In the genomic region with DNA sequence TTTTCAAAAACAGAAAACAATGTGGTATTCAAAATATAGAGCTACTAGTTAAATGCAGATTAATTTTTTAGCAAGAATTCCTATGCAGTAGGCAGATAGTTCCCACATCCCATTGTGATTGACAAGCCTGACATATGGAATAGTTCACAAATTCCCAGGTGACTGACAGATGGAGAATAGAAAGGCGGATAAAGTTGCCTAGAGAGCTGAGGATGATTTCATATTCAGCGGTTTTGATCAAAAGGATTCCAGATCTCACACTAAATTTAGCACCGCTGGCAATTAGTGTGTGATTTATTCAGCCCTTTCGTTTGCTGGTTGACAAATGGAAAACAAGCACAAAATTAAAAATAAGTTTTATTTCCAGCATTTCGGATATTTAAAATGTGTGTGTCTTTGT, we compare ENCODE assay signal across 22 mouse cellular contexts.
DNase-seq lines count a peak whose midpoint lies in the region; ATAC-seq and TF ChIP-seq lines count a peak whose summit lies in the region.
"Had no signal": no experiment of that assay in that cellular context is flagged by ENCODE, and none has a peak within 500 bp of the region (broad histone marks: within the 10 kb centered on the region; RNA-seq: fewer than 3 reads in every experiment).

No protein-coding gene starts in this region.

- H3K27ac ChIP-seq in embryonic facial prominence, embryonic 11.5 days (replicated peaks; ENCODE audit: low read depth, low read length), result no peak overlapping the region
- H3K27ac ChIP-seq in embryonic facial prominence, embryonic 10.5 days (replicated peaks), result no peak overlapping the region
- no peak overlapping the region for H3K27ac ChIP-seq in forebrain, postnatal 0 days (ENCODE audit: low read depth, low read length)
- H3K27ac ChIP-seq: heart, adult 2 months; heart, embryonic 15.5 days; hindbrain, embryonic 10.5 days; hindbrain, embryonic 14.5 days; intestine, embryonic 15.5 days had no signal

- no peak for TF ChIP-seq CTCF in forebrain, postnatal 0 days (IDR thresholded peaks at IDR 0.05; ENCODE audit: low read depth)

- peak; percentile 23 for DNase-seq in embryonic facial prominence, embryonic 11.5 days (ENCODE audit: low spot score)
- DNase-seq in embryonic facial prominence, embryonic 10.5 days (ENCODE audit: low spot score), result no peak
- peak; percentile 4 for DNase-seq in layer of hippocampus, adult 11-12 months (ENCODE audit: low spot score)
- DNase-seq in layer of hippocampus, adult 9-10 months (ENCODE audit: low spot score), result no peak
- peak; percentile 2 to 9 for DNase-seq in left cerebral cortex, postnatal 25 days (ENCODE audit: low spot score in 2 of 2)
- DNase-seq in left cerebral cortex, postnatal 36 days (ENCODE audit: low spot score in 2 of 2), result no peak
- peak; percentile 50 for DNase-seq in forebrain, postnatal 0 days
- no peak for DNase-seq in right cerebral cortex, postnatal 36 days (ENCODE audit: low spot score in 2 of 2)
- DNase-seq: adrenal gland, postnatal 10 days; B cell, adult 2 months; cerebellum, adult 2 months; cerebellum, postnatal 10 days; gastrocnemius, postnatal 14 days; heart, adult 2 months; heart, postnatal 14 days had no signal

- no peaks in the 10 kb centered on the region for H3K9me3 ChIP-seq in embryonic facial prominence, embryonic 11.5 days (replicated peaks; ENCODE audit: control insufficient read depth, low read length)
- H3K9me3 ChIP-seq in embryonic facial prominence, embryonic 10.5 days, result no peaks in the 10 kb centered on the region
- H3K9me3 ChIP-seq in forebrain, postnatal 0 days (ENCODE audit: low read length), result no peaks in the 10 kb centered on the region
- H3K9me3 ChIP-seq: heart, embryonic 15.5 days; hindbrain, embryonic 10.5 days; intestine, embryonic 15.5 days had no signal

- H3K36me3 ChIP-seq in embryonic facial prominence, embryonic 11.5 days (replicated peaks; ENCODE audit: control insufficient read depth, insufficient read depth, low read depth, low read length), result no peaks in the 10 kb centered on the region
- no peaks in the 10 kb centered on the region for H3K36me3 ChIP-seq in embryonic facial prominence, embryonic 10.5 days (replicated peaks)
- H3K36me3 ChIP-seq in forebrain, postnatal 0 days (ENCODE audit: insufficient read depth), result no peaks in the 10 kb centered on the region
- H3K36me3 ChIP-seq: G1E; heart, embryonic 15.5 days; hindbrain, embryonic 10.5 days; intestine, embryonic 15.5 days had no signal

- no peak for ATAC-seq in embryonic facial prominence, embryonic 11.5 days (replicated peaks; ENCODE audit: insufficient number of reproducible peaks, low FRiP score, low TSS enrichment, low read depth)
- peak; percentile 27; the same call in 1 of the 2 replicates for ATAC-seq in forebrain, postnatal 0 days
- ATAC-seq: CD4-positive, CD25-positive, alpha-beta regulatory T cell, adult 4 months; intestine, embryonic 15.5 days had no signal

- H3K4me2 ChIP-seq in embryonic facial prominence, embryonic 11.5 days (ENCODE audit: low read depth, low read length), result no peak overlapping the region
- H3K4me2 ChIP-seq in forebrain, postnatal 0 days (ENCODE audit: low read depth), result no peak overlapping the region
- H3K4me2 ChIP-seq: heart, embryonic 11.5 days; heart, embryonic 15.5 days; hindbrain, embryonic 14.5 days; intestine, embryonic 15.5 days had no signal

- no peaks in the 10 kb centered on the region for H3K4me1 ChIP-seq in embryonic facial prominence, embryonic 11.5 days (ENCODE audit: control insufficient read depth, insufficient read depth, low read length)
- no peaks in the 10 kb centered on the region for H3K4me1 ChIP-seq in embryonic facial prominence, embryonic 10.5 days
- no peaks in the 10 kb centered on the region for H3K4me1 ChIP-seq in forebrain, postnatal 0 days (ENCODE audit: insufficient read depth)
- H3K4me1 ChIP-seq: heart, embryonic 15.5 days; hindbrain, embryonic 10.5 days; intestine, embryonic 15.5 days had no signal

- no peak overlapping the region for H3K9ac ChIP-seq in embryonic facial prominence, embryonic 11.5 days (replicated peaks; ENCODE audit: low read length)
- H3K9ac ChIP-seq in forebrain, postnatal 0 days, result no peak overlapping the region
- H3K9ac ChIP-seq: heart, embryonic 15.5 days; hindbrain, embryonic 14.5 days; intestine, embryonic 15.5 days had no signal

- 75% methylated on average over 5 of the region's 5 CpGs for WGBS in embryonic facial prominence, embryonic 11.5 days
- WGBS in embryonic facial prominence, embryonic 10.5 days, result 79% methylated on average over 5 of the region's 5 CpGs
- 37% methylated on average over 5 of the region's 5 CpGs for WGBS in forebrain, postnatal 0 days

- intact Hi-C loops in left cerebral cortex, postnatal 25 days (cut with DNase I), result no loop called here
- intact Hi-C loops in left cerebral cortex, postnatal 36 days (cut with DNase I), result no loop called here

- no peaks in the 10 kb centered on the region for H3K27me3 ChIP-seq in embryonic facial prominence, embryonic 11.5 days (ENCODE audit: control insufficient read depth, insufficient read depth, low read length)
- H3K27me3 ChIP-seq in embryonic facial prominence, embryonic 10.5 days (replicated peaks; ENCODE audit: low read depth, poor library complexity, severe bottlenecking), result no peaks in the 10 kb centered on the region
- H3K27me3 ChIP-seq in forebrain, postnatal 0 days (ENCODE audit: insufficient read depth, low read length), result no peaks in the 10 kb centered on the region
- H3K27me3 ChIP-seq: heart, embryonic 15.5 days; intestine, embryonic 15.5 days had no signal

- H3K4me3 ChIP-seq in embryonic facial prominence, embryonic 11.5 days (ENCODE audit: low read depth, low read length), result no peak overlapping the region
- H3K4me3 ChIP-seq in embryonic facial prominence, embryonic 10.5 days, result no peak overlapping the region
- H3K4me3 ChIP-seq in forebrain, postnatal 0 days (ENCODE audit: low read depth, low read length), result no peak overlapping the region; the same call in 1 of the 2 replicates
- H3K4me3 ChIP-seq: heart, adult 2 months; heart, embryonic 15.5 days; hindbrain, embryonic 10.5 days; intestine, embryonic 15.5 days had no signal

Comparison
In these comparisons a context has a peak if more than half of its experiments do, and no peak if none do; other contexts are left out.
1. DNase-seq: peak in embryonic facial prominence, embryonic 11.5 days (single experiment), layer of hippocampus, adult 11-12 months (single experiment), left cerebral cortex, postnatal 25 days (2 of 2) and forebrain, postnatal 0 days (single experiment); none in embryonic facial prominence, embryonic 10.5 days (single experiment), layer of hippocampus, adult 9-10 months (single experiment), left cerebral cortex, postnatal 36 days (0 of 2) and right cerebral cortex, postnatal 36 days (0 of 2).